In the genomic region with DNA sequence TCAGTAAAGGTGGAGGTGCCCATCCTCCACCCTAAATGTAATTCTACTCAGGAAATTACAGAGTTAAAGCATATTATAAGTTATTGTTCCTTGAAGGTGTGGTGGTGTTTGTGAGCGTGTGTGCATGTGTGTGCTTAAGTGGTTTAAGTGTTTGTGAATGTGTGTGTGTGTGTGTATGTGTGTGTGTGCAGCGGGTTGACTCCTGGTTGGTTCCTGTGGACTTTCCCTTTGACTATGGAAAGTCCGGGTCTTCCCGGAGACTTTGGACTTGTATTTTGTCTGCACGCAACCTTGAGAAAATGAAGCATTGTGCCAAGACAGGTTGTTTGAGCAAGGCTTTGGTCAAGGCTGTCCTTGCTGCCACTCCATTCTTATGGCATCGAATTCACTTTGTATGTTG, we compare ENCODE assay signal across 23 mouse cellular contexts. TPM values are rescaled to one million over a fixed set of nuclear protein-coding genes. Genes with fewer than 3 reads are reported as not detected.
A peak's percentile ranks its signal among the peaks of the same experiment; 100 is the strongest.
DNase-seq lines count a peak whose midpoint lies in the region; ATAC-seq and TF ChIP-seq lines count a peak whose summit lies in the region.
"Had no signal": no experiment of that assay in that cellular context is flagged by ENCODE, and none has a peak within 500 bp of the region (broad histone marks: within the 10 kb centered on the region; RNA-seq: fewer than 3 reads in every experiment).

No protein-coding gene starts in this region.

- H3K36me3 ChIP-seq in kidney, adult 2 months (ENCODE audit: control insufficient read depth, insufficient read depth, low read length) = no peaks in the 10 kb centered on the region
- H3K36me3 ChIP-seq in kidney, embryonic 15.5 days = no peaks in the 10 kb centered on the region
- H3K36me3 ChIP-seq in CH12.LX (replicated peaks in 1 of 2; ENCODE audit: control insufficient read depth in 1 of 2, insufficient read depth in 1 of 2, low read length in 1 of 2) = no peaks in the 10 kb centered on the region
- H3K36me3 ChIP-seq: G1E had no signal

- H3K4me3 ChIP-seq in kidney, adult 2 months (ENCODE audit: insufficient read depth, low read depth, low read length) = no peak overlapping the region
- H3K4me3 ChIP-seq in kidney, embryonic 15.5 days (replicated peaks) = no peak overlapping the region
- H3K4me3 ChIP-seq in CH12.LX (replicated peaks in 1 of 3; ENCODE audit: low read depth in 2 of 3, low read length in 2 of 3, poor library complexity in 1 of 3) = no peak overlapping the region

- no peaks in the 10 kb centered on the region for H3K79me2 ChIP-seq in CH12.LX (replicated peaks; ENCODE audit: control insufficient read depth, extremely low read depth, insufficient read depth, poor library complexity, severe bottlenecking)

- DNase-seq in kidney, adult 2 months = peak; percentile 36
- DNase-seq in kidney, postnatal 10 days = no peak
- peak; percentile 24 for DNase-seq in kidney, adult 9 months
- peak; percentile 26 to 27 for DNase-seq in kidney, postnatal 36 days
- no peak for DNase-seq in kidney, adult 11 months
- DNase-seq in CH12.LX (ENCODE audit: extremely low read depth) = no peak
- DNase-seq in right cerebral cortex, postnatal 4 days = no peak
- DNase-seq: adrenal gland, adult 2 months; adrenal gland, adult 8-10 months; adrenal gland, postnatal 10 days; adrenal gland, postnatal 14 days; adrenal gland, postnatal 25 days; adrenal gland, postnatal 36 days; B cell, adult 2 months; cerebellum, adult 11 months; cerebellum, adult 11-12 months; cerebellum, adult 18-20 months had no signal

- WGBS in kidney, adult 2 months = 74% methylated on average over 6 of the region's 6 CpGs
- 91% methylated on average over 6 of the region's 6 CpGs for WGBS in kidney, embryonic 15.5 days

- H3K9me3 ChIP-seq in kidney, embryonic 15.5 days (replicated peaks) = no peaks in the 10 kb centered on the region
- H3K9me3 ChIP-seq in CH12.LX (replicated peaks; ENCODE audit: low read length) = no peaks in the 10 kb centered on the region
- H3K9me3 ChIP-seq: G1E had no signal

- dilution Hi-C loops in CH12.LX (cut with MboI; ENCODE audit: extremely low pct_ligation_motif_present, extremely low pct_unique_long_range_greater_than_20kb, low sequenced_read_pairs) = no loop called here

- TF ChIP-seq CTCF in kidney, adult 2 months (conservative IDR thresholded peaks at IDR 0.05; ENCODE audit: insufficient read depth, insufficient read length, low read depth, low read length) = no peak
- TF ChIP-seq CTCF in CH12.LX (conservative IDR thresholded peaks at IDR 0.05 in 1 of 2, IDR thresholded peaks at IDR 0.05 in 1 of 2; ENCODE audit: low read depth in 2 of 2, low read length in 2 of 2) = no peak

- H3K4me2 ChIP-seq in kidney, embryonic 15.5 days = no peak overlapping the region
- no peak overlapping the region for H3K4me2 ChIP-seq in CH12.LX (ENCODE audit: insufficient read depth, low read depth, poor library complexity, severe bottlenecking)

- no peak overlapping the region for H3K27ac ChIP-seq in kidney, adult 2 months (ENCODE audit: insufficient read depth, low read depth, low read length)
- H3K27ac ChIP-seq in kidney, embryonic 15.5 days = no peak overlapping the region
- no peak overlapping the region for H3K27ac ChIP-seq in CH12.LX (ENCODE audit: insufficient read depth, low read depth)

- ATAC-seq in kidney, embryonic 15.5 days (replicated peaks; ENCODE audit: low FRiP score) = no peak
- ATAC-seq: activated CD4-positive, CD25-positive, alpha-beta regulatory T cell, adult 4 months; CD4-positive, CD25-positive, alpha-beta regulatory T cell, adult 4 months; Patski had no signal

- TF ChIP-seq RAD21 in CH12.LX (IDR thresholded peaks at IDR 0.05; ENCODE audit: low read depth, low read length) = no peak

- H3K4me1 ChIP-seq in kidney, adult 2 months (ENCODE audit: control insufficient read depth, insufficient read depth, low read length) = peaks cover 3% of the 10 kb centered on the region; the same call in 1 of the 2 replicates
- no peaks in the 10 kb centered on the region for H3K4me1 ChIP-seq in kidney, embryonic 15.5 days
- H3K4me1 ChIP-seq in CH12.LX (ENCODE audit: control insufficient read depth in 1 of 2, insufficient read depth in 2 of 2) = peaks cover 38 to 39% of the 10 kb centered on the region in 2 experiments

- no peak for TF ChIP-seq POLR2A in kidney, adult 2 months (IDR thresholded peaks at IDR 0.05; ENCODE audit: low read depth, low read length)
- no peak for TF ChIP-seq POLR2A in CH12.LX (IDR thresholded peaks at IDR 0.05; ENCODE audit: low read depth, low read length)

- in situ Hi-C loops in CH12.LX (cut with MboI; ENCODE audit: low pct_ligation_motif_present, low pct_unique_long_range_greater_than_20kb, low sequenced_read_pairs) = loop anchor here (10.0 kb wide), 1 partner anchor 760 kb away; no protein-coding TSS in a partner anchor

- no peak overlapping the region for H3K9ac ChIP-seq in kidney, embryonic 15.5 days
- no peak overlapping the region for H3K9ac ChIP-seq in CH12.LX (ENCODE audit: insufficient read depth, low read depth)

- no peaks in the 10 kb centered on the region for H3K27me3 ChIP-seq in kidney, adult 2 months (replicated peaks; ENCODE audit: control insufficient read depth, insufficient read depth, low read length)
- no peaks in the 10 kb centered on the region for H3K27me3 ChIP-seq in kidney, embryonic 15.5 days
- no peaks in the 10 kb centered on the region for H3K27me3 ChIP-seq in CH12.LX (replicated peaks)
- H3K27me3 ChIP-seq: Patski had no signal

- TF ChIP-seq EP300 in CH12.LX (IDR thresholded peaks at IDR 0.05; ENCODE audit: low read length) = peak; percentile 28; the same call in 1 of the 2 replicates

TF ChIP-seq in CH12.LX, 34 proteins besides CTCF, POLR2A, EP300 and RAD21:
- peak; percentile 33; the same call in 1 of the 2 replicates for TF ChIP-seq SIN3A (IDR thresholded peaks at IDR 0.05; ENCODE audit: low read length)
- TF ChIP-seq CHD2 (IDR thresholded peaks at IDR 0.05; ENCODE audit: low read length) = peak; percentile 51; the same call in 1 of the 2 replicates
- TF ChIP-seq ZMIZ1 (IDR thresholded peaks at IDR 0.05; ENCODE audit: low read depth, low read length) = no peak
- peak; percentile 48 for TF ChIP-seq BHLHE40 (IDR thresholded peaks at IDR 0.05; ENCODE audit: low read depth, low read length)
- TF ChIP-seq MEF2A (IDR thresholded peaks at IDR 0.05; ENCODE audit: borderline replicate concordance, low read depth, low read length) = peak; percentile 61; the same call in 1 of the 2 replicates
- TF ChIP-seq CHD1 (IDR thresholded peaks at IDR 0.05; ENCODE audit: low read depth, low read length) = peak; percentile 75; the same call in 1 of the 2 replicates
- no peak for TF ChIP-seq TBP (conservative IDR thresholded peaks at IDR 0.05; ENCODE audit: low read depth, low read length)
- TF ChIP-seq POLR2AphosphoS2 (IDR thresholded peaks at IDR 0.05; ENCODE audit: low read depth, low read length) = no peak
- TF ChIP-seq TCF12 (IDR thresholded peaks at IDR 0.05; ENCODE audit: low read depth, low read length) = peak; percentile 63; the same call in 1 of the 2 replicates
- TF ChIP-seq MYC (IDR thresholded peaks at IDR 0.05; ENCODE audit: low read depth, low read length) = 0 out of 2 replicates have a peak, but pooled peaks have one; percentile 14
- peak; percentile 74 for TF ChIP-seq IRF4 (IDR thresholded peaks at IDR 0.05; ENCODE audit: low read depth, low read length)
- TF ChIP-seq PAX5 (IDR thresholded peaks at IDR 0.05; ENCODE audit: low read length) = no peak
- TF ChIP-seq ETS1 (conservative IDR thresholded peaks at IDR 0.05; ENCODE audit: low read depth, low read length) = 0 out of 2 replicates have a peak, but pooled peaks have one; percentile 43
- no peak for TF ChIP-seq GABPA (IDR thresholded peaks at IDR 0.05; ENCODE audit: insufficient replicate concordance, low read depth, low read length)
- TF ChIP-seq MAX (IDR thresholded peaks at IDR 0.05; ENCODE audit: low read length) = peak; percentile 48; the same call in 1 of the 2 replicates

RNA-seq across cellular contexts. Expression of a gene that starts 52.9 kb away (rescaled TPM):
- polyA plus RNA-seq in kidney, adult 2 months (2012; rRNA removed) = 311 and 327 TPM in 2 replicates
- 2.4 and 2.7 TPM in 2 replicates for polyA plus RNA-seq in kidney, embryonic 15.5 days (2015; fragmentation: Nextera tagmentation; extraction: Ambion mirVana)
- total RNA-seq in CH12.LX (2012; rRNA removed) (0.46 and 1.1 TPM in 2 replicates), CH12.LX (2014; rRNA removed) (0.19 and 0.51 TPM in 2 replicates)
- 0.11 and 0.37 TPM in 2 replicates for polyA plus RNA-seq in CH12.LX (2012; ENCODE audit: insufficient read length, low read depth)
- total RNA-seq: MEL had no signal
- polyA plus RNA-seq: G1E had no signal

Comparison
In these comparisons a context has a peak if more than half of its experiments do, and no peak if none do; other contexts are left out.
1. DNase-seq: peak in kidney, adult 2 months (single experiment), kidney, adult 9 months (single experiment) and kidney, postnatal 36 days (2 of 2); none in kidney, postnatal 10 days (single experiment), kidney, adult 11 months (single experiment), CH12.LX (single experiment) and right cerebral cortex, postnatal 4 days (single experiment).
2. RNA of a gene that starts 52.9 kb away (polyA plus RNA-seq): 311 to 327 TPM in kidney, adult 2 months; 2.4 to 2.7 TPM in kidney, embryonic 15.5 days and 0.11 to 0.37 TPM in CH12.LX; every median in the first group is over 10 times any median in the second.